7 mouse cellular contexts compared by ENCODE assay signal in genomic region chr16:10783883-10784792, GRCm38 (mm10). TPM values are rescaled to one million over a fixed set of nuclear protein-coding genes. Genes with fewer than 3 reads are reported as not detected.
DNase-seq lines count a peak whose midpoint lies in the region; ATAC-seq lines count a peak whose summit lies in the region.

No protein-coding gene starts in this region.

- peak overlapping the region; percentile 74 for H3K4me3 ChIP-seq in heart, embryonic 11.5 days (ENCODE audit: low read depth, low read length)

- H3K27me3 ChIP-seq in heart, embryonic 11.5 days (ENCODE audit: control insufficient read depth, insufficient read depth, low read length): no peaks in the 10 kb centered on the region; the same call in 1 of the 2 replicates

- H3K36me3 ChIP-seq in heart, embryonic 11.5 days (ENCODE audit: control insufficient read depth, insufficient read depth, low read length): no peaks in the 10 kb centered on the region

- ATAC-seq in heart, embryonic 11.5 days (replicated peaks; ENCODE audit: insufficient number of reproducible peaks, low FRiP score, low TSS enrichment): peak; percentile 0; the same call in 1 of the 2 replicates

- peak overlapping the region; percentile 96 for H3K27ac ChIP-seq in heart, embryonic 11.5 days (ENCODE audit: low read depth, low read length)

- 3% methylated on average over 81 of the region's 81 CpGs for WGBS in heart, embryonic 11.5 days (ENCODE audit: insufficient replicate concordance)

- peaks cover 48% of the 10 kb centered on the region for H3K4me1 ChIP-seq in heart, embryonic 11.5 days (ENCODE audit: control insufficient read depth, insufficient read depth, low read length)

- H3K9ac ChIP-seq in heart, embryonic 11.5 days (ENCODE audit: low read depth, low read length): peak overlapping the region; percentile 84

- DNase-seq in urinary bladder, postnatal 14 days (ENCODE audit: low spot score): peak; percentile 40
- no peak for DNase-seq in urinary bladder, postnatal 10 days (ENCODE audit: low spot score)
- DNase-seq in cerebellum, postnatal 10 days: peak; percentile 68 to 70
- DNase-seq in kidney, postnatal 25 days: peak; percentile 32 to 57
- peak; percentile 61 to 74 for DNase-seq in lung, postnatal 4 days
- peak; percentile 23 to 51 for DNase-seq in spleen, adult 18-20 months

- peak overlapping the region; percentile 92 for H3K4me2 ChIP-seq in heart, embryonic 11.5 days

- H3K9me3 ChIP-seq in heart, embryonic 11.5 days (replicated peaks; ENCODE audit: control insufficient read depth, low read length): no peaks in the 10 kb centered on the region

RNA-seq across cellular contexts. Expression of gene Socs1, which starts 1.2 kb away (rescaled TPM):
- 4.8 and 5.3 TPM in 2 replicates for polyA plus RNA-seq in heart, embryonic 11.5 days (2014; fragmentation: Nextera tagmentation; extraction: Ambion mirVana)

RNA-seq across cellular contexts. Expression of gene Tnp2, which starts 4.3 kb away (rescaled TPM):
- not detected in 2 replicates for polyA plus RNA-seq in heart, embryonic 11.5 days (2014; fragmentation: Nextera tagmentation; extraction: Ambion mirVana)

RNA-seq across cellular contexts. Expression of gene Prm3, which starts 6.6 kb away (rescaled TPM):
- not detected in 2 replicates for polyA plus RNA-seq in heart, embryonic 11.5 days (2014; fragmentation: Nextera tagmentation; extraction: Ambion mirVana)

RNA-seq across cellular contexts. Expression of gene Prm2, which starts 11.8 kb away (rescaled TPM):
- not detected in 2 replicates for polyA plus RNA-seq in heart, embryonic 11.5 days (2014; fragmentation: Nextera tagmentation; extraction: Ambion mirVana)

RNA-seq across cellular contexts. Expression of gene Prm1, which starts 21.5 kb away (rescaled TPM):
- not detected in 2 replicates for polyA plus RNA-seq in heart, embryonic 11.5 days (2014; fragmentation: Nextera tagmentation; extraction: Ambion mirVana)
